Mouse (Mus musculus): ENCODE measurements around the gene Prss29.
A peak's percentile ranks its signal among the peaks of the same experiment; 100 is the strongest.

The Prss29 gene

DNA sequence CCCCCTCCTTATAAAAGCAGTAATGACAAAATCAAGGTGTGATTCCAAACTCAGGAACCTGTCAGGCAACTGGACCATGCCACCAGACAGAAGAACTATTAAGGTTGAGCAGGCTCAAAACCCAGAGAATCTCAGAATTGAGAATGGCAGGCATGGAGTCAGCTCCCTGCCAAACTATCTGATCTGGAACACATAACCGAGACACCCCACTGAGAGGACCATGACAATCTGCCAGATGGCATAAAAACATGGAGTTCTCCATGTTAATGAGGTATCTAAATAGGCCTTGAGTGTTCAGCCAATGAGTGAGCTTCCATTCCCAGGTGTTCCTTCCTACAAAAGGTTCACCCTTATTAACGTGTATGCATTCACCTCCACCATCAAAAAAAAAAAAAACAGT lies 42.8 kb downstream of the Prss29 start:
- DNase-seq = no peak

DNA sequence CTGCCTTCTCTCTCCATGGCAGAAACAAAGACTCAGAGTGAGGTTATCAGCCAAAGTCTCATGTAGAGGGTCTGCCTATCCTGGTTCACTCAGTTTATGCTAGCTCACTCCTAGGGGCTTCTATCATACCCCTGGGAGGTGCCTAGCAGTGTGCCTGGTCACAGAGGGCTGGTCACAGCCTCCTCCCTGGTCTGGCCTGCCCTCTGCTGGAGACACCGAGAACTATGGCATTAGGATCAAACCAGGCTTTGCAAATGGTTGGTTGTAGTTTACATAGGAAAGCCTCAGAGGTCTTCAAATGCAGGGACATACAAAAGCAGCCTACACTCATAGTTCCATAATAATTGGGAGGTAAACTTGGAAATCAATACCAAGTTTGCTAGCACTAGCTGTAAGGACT lies 45.3 kb downstream of the Prss29 start:
- DNase-seq = peak; percentile 53

DNA sequence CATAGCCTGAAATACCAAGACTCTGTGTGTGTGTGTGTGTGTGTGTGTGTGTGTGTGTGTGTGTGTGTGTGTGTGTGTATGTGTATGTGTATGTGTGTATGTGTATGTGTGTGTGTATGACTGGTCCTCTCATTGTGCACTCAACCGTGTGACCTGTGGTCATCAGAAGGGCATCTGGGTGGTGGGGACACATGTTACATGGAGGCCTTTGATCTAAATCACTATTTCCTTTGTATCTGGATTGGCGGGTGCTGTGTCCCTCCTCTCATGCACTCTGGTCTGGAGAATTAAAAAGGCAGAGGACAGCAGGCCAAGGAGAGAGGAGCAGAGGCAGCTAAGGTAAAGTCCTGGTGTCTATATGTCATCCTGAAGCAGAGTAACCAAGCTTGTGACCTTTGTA lies 47.6 kb downstream of the Prss29 start, which contains the start of gene Tpsb2:
Gene Tpsb2 (plus strand): TSS at position 301 of the 400 bp plus-strand sequence.
- DNase-seq = no peak

DNA sequence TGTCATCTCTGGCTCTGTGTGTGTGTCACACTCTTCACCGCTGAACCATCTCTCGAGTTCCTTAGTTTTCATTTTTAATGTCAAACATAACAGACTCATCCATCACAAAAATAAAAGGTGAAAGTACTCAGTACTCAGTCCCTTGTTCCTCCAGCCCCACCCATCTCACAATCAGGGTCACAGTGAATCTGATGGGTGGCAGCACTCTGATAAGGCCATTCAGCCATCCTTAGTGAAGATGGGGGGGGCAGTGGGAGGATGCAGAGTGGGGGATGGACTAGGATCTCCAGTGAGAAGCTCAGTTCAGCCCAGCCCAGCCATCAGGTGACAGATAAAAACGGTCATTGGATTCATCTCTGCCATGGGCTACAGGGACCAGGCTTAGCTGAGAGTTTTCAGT lies 50.5 kb downstream of the Prss29 start, which contains the start of gene Tpsg1:
Gene Tpsg1 (plus strand): TSS at position 301 of the 400 bp plus-strand sequence.
- DNase-seq = peak; percentile 8

Data from retina, postnatal 1 day (tissue).